Mouse (Mus musculus) spleen, adult 12 weeks (tissue): ENCODE data around the gene Dcp1a.
"Not testable (repeated sequence)": the region's sequence is repeated elsewhere in the genome, so short reads cannot be mapped to it uniquely, and the experiment has no call there.

ENCODE experiments used
- DNase-seq: peaks from one replicate; pipeline ENCODE4 v3.0.0; 2022; ENCODE audit warnings: low spot score

The Dcp1a gene

GRCm38 (mm10) chr14:30519323-30519722, 40.0 kb downstream of the Dcp1a start:
- no peak for DNase-seq

GRCm38 (mm10) chr14:30523356-30523755, 44.0 kb downstream of the Dcp1a start:
- no peak for DNase-seq

- DNase-seq: no peak
Measured at GRCm38 (mm10) chr14:30528392-30528791, 49.1 kb downstream of the Dcp1a start.

- DNase-seq: no peak
Measured at GRCm38 (mm10) chr14:30528961-30529360, 49.6 kb downstream of the Dcp1a start.

- DNase-seq: no peak
Measured at GRCm38 (mm10) chr14:30529454-30529853, 50.1 kb downstream of the Dcp1a start.

- DNase-seq: no peak
Measured at GRCm38 (mm10) chr14:30530726-30531269, 51.5 kb downstream of the Dcp1a start.

GRCm38 (mm10) chr14:30531431-30531830, 52.1 kb downstream of the Dcp1a start:
- no peak for DNase-seq

GRCm38 (mm10) chr14:30531896-30532295, 52.6 kb downstream of the Dcp1a start:
- DNase-seq: no peak

GRCm38 (mm10) chr14:30533780-30534450, 54.6 kb downstream of the Dcp1a start:
- no peak for DNase-seq

- no peak for DNase-seq
Measured at GRCm38 (mm10) chr14:30541541-30541940, 62.2 kb downstream of the Dcp1a start.

GRCm38 (mm10) chr14:30543331-30543730, 64.0 kb downstream of the Dcp1a start:
- DNase-seq: not testable (repeated sequence)

- DNase-seq: no peak
Measured at GRCm38 (mm10) chr14:30548131-30548720, 68.9 kb downstream of the Dcp1a start, which contains the start of gene Tkt. Gene Tkt, plus strand, starts transcription at chr14:30548359.

- DNase-seq: peak; percentile 96
Measured at GRCm38 (mm10) chr14:30548965-30549776, 69.8 kb downstream of the Dcp1a start.

GRCm38 (mm10) chr14:30549777-30550149, 70.4 kb downstream of the Dcp1a start:
- DNase-seq: no peak

- no peak for DNase-seq
Measured at GRCm38 (mm10) chr14:30550232-30551070, 71.1 kb downstream of the Dcp1a start.

GRCm38 (mm10) chr14:30551509-30551908, 72.2 kb downstream of the Dcp1a start:
- no peak for DNase-seq

GRCm38 (mm10) chr14:30551981-30552380, 72.6 kb downstream of the Dcp1a start:
- DNase-seq: no peak

GRCm38 (mm10) chr14:30553185-30553584, 73.8 kb downstream of the Dcp1a start:
- DNase-seq: no peak

GRCm38 (mm10) chr14:30556651-30557050, 77.3 kb downstream of the Dcp1a start:
- no peak for DNase-seq

GRCm38 (mm10) chr14:30557730-30558129, 78.4 kb downstream of the Dcp1a start:
- no peak for DNase-seq

- DNase-seq: no peak
Measured at GRCm38 (mm10) chr14:30559321-30559850, 80.1 kb downstream of the Dcp1a start.
